Mouse (Mus musculus) C2C12 (cell line): ENCODE data around the gene Ccdc58. TPM values are rescaled to one million over a fixed set of nuclear protein-coding genes. Genes with fewer than 3 reads are reported as not detected.

ENCODE experiments used
- H3K27me3 ChIP-seq: one replicate; pipeline ENCODE4 v1.6.1; 2011; ENCODE audit not compliant: control insufficient read depth, insufficient read depth, insufficient read length
- H3K36me3 ChIP-seq: one replicate; pipeline ENCODE4 v1.6.1; 2011; ENCODE audit not compliant: control insufficient read depth, insufficient read depth
- H3K4me3 ChIP-seq: one replicate; pipeline ENCODE4 v1.5.1; 2011; ENCODE audit warnings: mild to moderate bottlenecking, control low read depth; ENCODE audit not compliant: poor library complexity, insufficient read depth, severe bottlenecking
- H3K79me2 ChIP-seq: one replicate; pipeline ENCODE4 v1.6.1; 2011; ENCODE audit not compliant: control insufficient read depth, insufficient read depth
- H3K79me3 ChIP-seq: one replicate; pipeline ENCODE4 v1.6.1; 2011; ENCODE audit warnings: low read depth, control low read depth
- H3ac ChIP-seq: one replicate; pipeline ENCODE3; 2011; ENCODE audit warnings: low read depth; ENCODE audit not compliant: control insufficient read depth, insufficient read length
- CEBPB ChIP-seq: IDR thresholded peaks from one replicate; pipeline ENCODE4 v1.6.1; 2011; ENCODE audit warnings: low read depth, mild to moderate bottlenecking, control low read depth, moderate library complexity
- CTCF ChIP-seq: IDR thresholded peaks from one replicate; pipeline ENCODE4 v1.5.1; 2011; ENCODE audit not compliant: control insufficient read depth, insufficient read depth, insufficient read length
- FOSL1 ChIP-seq: IDR thresholded peaks from one replicate; pipeline ENCODE4 v1.8.0; 2011; ENCODE audit warnings: mild to moderate bottlenecking, low read length; ENCODE audit not compliant: poor library complexity, insufficient read depth, severe bottlenecking
- MAX ChIP-seq: IDR thresholded peaks from one replicate; pipeline ENCODE4 v1.6.1; 2011; ENCODE audit warnings: mild to moderate bottlenecking, control low read depth
- MYOD1 ChIP-seq: IDR thresholded peaks from one replicate; pipeline ENCODE4 v1.6.1; 2011; ENCODE audit warnings: low read depth; ENCODE audit not compliant: control insufficient read depth, insufficient read length
- MYOG ChIP-seq: IDR thresholded peaks from one replicate; pipeline ENCODE4 v1.6.1; 2011; ENCODE audit not compliant: control insufficient read depth, insufficient read length; ENCODE audit errors: extremely low read depth
- USF1 ChIP-seq: IDR thresholded peaks from one replicate; pipeline ENCODE4 v1.6.1; 2011; ENCODE audit warnings: low read depth, mild to moderate bottlenecking, control low read depth, moderate library complexity
- polyA plus RNA-seq: library from polyadenylated mRNA; unstranded; fragments of >200 nt; fragmentation: generic; extraction: Trizol; gene quantifications from one replicate; pipeline ENCODE4 v1.2.1, GENCODE M21; 2012; ENCODE audit warnings: missing spikeins

The Ccdc58 gene
- polyA plus RNA-seq, 1 experiment, result 52.8 TPM

- Histone ChIP-seq H3K36me3 (peaks cover 21% of the 10 kb centered on the region), H3K4me3 (peak overlapping the region; percentile 82), H3K79me2 (peaks cover 93% of the 10 kb centered on the region), H3K27me3 (no peaks in the 10 kb centered on the region), H3ac (peak overlapping the region; percentile 43), H3K79me3 (peaks cover 70% of the 10 kb centered on the region)
- no peak for TF ChIP-seq FOSL1
- TF ChIP-seq MYOG, result no peak
- no peak for TF ChIP-seq USF1
- no peak for TF ChIP-seq MYOD1
- TF ChIP-seq CTCF, result no peak
- no peak for TF ChIP-seq MAX
Observed at GRCm38 (mm10) chr16:36072410-36073011, 1.0 kb downstream of the Ccdc58 start.

- Histone ChIP-seq H3K4me3 (no peak overlapping the region), H3K79me3 (peaks cover 64% of the 10 kb centered on the region), H3K36me3 (peaks cover 15% of the 10 kb centered on the region), H3ac (no peak overlapping the region), H3K27me3 (no peaks in the 10 kb centered on the region), H3K79me2 (peaks cover 93% of the 10 kb centered on the region)
- TF ChIP-seq MYOG (no peak), FOSL1 (no peak), USF1 (no peak), MAX (no peak), MYOD1 (no peak)
Observed at GRCm38 (mm10) chr16:36074772-36075171, 3.3 kb downstream of the Ccdc58 start.

GRCm38 (mm10) chr16:36079916-36080315 is 8.4 kb downstream of the Ccdc58 start:
- Histone ChIP-seq H3K36me3 (peaks cover 38% of the 10 kb centered on the region), H3K4me3 (no peak overlapping the region), H3K79me3 (peaks cover 34% of the 10 kb centered on the region), H3K79me2 (peaks cover 59% of the 10 kb centered on the region), H3ac (no peak overlapping the region), H3K27me3 (no peaks in the 10 kb centered on the region)
- no peak for TF ChIP-seq USF1
- TF ChIP-seq MYOG, result no peak
- no peak for TF ChIP-seq CEBPB
- no peak for TF ChIP-seq MYOD1
- no peak for TF ChIP-seq CTCF
- TF ChIP-seq MAX, result no peak
- TF ChIP-seq FOSL1, result no peak

GRCm38 (mm10) chr16:36087846-36088245 is 16.4 kb downstream of the Ccdc58 start:
- no peak overlapping the region for H3ac ChIP-seq
- no peak overlapping the region for H3K4me3 ChIP-seq
- no peaks in the 10 kb centered on the region for H3K79me3 ChIP-seq
- peaks cover 69% of the 10 kb centered on the region for H3K36me3 ChIP-seq
- TF ChIP-seq MYOD1 (no peak), USF1 (no peak), MYOG (no peak), CTCF (no peak), MAX (no peak), CEBPB (no peak), FOSL1 (no peak)
- H3K27me3 ChIP-seq, result no peaks in the 10 kb centered on the region
- H3K79me2 ChIP-seq, result no peaks in the 10 kb centered on the region

GRCm38 (mm10) chr16:36089065-36089464 is 17.6 kb downstream of the Ccdc58 start:
- Histone ChIP-seq H3K79me3 (no peaks in the 10 kb centered on the region), H3K79me2 (no peaks in the 10 kb centered on the region), H3ac (no peak overlapping the region), H3K27me3 (no peaks in the 10 kb centered on the region), H3K36me3 (peaks cover 57% of the 10 kb centered on the region), H3K4me3 (no peak overlapping the region)
- TF ChIP-seq MYOG (no peak), CTCF (no peak), USF1 (no peak), CEBPB (no peak), MAX (no peak), FOSL1 (no peak), MYOD1 (no peak)
